Mouse (Mus musculus) spleen, adult 12 weeks (tissue): ENCODE measurements around the gene Dgcr8.
A peak's percentile ranks its signal among the peaks of the same experiment; 100 is the strongest.

Source experiments
- DNase-seq: peaks from one replicate; pipeline ENCODE4 v3.0.0; 2022; ENCODE audit warnings: low spot score

Gene Dgcr8

DNA sequence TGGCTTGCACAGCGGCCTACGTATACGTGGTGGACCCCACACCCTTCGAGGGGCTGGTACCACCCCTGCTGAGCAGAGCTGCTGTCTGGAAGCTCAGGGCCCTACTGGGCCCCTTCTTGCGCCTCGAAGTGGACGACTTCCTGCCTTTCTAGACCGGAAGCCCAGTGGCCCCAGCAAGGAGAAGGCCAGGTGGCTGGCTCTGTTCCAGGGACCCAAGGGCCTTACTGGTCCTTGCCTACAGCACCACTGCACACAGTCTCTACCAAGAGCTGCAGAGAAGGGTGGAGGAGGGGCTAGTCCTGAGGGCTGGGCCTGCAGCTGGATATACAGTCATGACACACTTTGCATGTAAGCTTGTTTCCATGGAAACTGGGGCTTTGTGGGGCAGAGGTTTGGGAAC is 69.0 kb downstream of the Dgcr8 start:
- no peak for DNase-seq

GRCm38 (mm10) chr16:18218580-18218996 is 70.5 kb downstream of the Dgcr8 start:
- DNase-seq = no peak

DNA sequence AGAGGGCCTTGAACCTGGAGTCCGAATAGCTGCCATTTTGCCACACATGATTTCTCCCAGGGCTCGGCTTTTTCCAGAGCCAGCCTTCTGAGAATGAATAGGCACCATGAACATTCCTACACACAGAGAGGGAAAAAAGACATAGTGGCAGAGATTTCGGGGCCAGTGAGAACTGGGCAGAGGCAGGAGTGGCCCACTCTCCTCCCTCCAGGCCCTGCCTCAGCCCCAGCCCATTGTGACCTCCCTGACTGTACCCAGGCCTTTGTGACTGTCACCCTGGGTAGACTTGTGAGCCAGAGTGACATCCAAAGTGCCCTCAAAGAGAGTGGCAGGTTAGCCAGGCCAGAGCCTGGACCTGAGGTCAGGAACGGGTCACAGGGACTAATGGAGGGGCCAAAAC is 71.5 kb downstream of the Dgcr8 start, which contains the start of gene Ccdc188:
Gene Ccdc188 (plus strand): TSS at position 301 of the 400 bp plus-strand sequence.
- no peak for DNase-seq

DNA sequence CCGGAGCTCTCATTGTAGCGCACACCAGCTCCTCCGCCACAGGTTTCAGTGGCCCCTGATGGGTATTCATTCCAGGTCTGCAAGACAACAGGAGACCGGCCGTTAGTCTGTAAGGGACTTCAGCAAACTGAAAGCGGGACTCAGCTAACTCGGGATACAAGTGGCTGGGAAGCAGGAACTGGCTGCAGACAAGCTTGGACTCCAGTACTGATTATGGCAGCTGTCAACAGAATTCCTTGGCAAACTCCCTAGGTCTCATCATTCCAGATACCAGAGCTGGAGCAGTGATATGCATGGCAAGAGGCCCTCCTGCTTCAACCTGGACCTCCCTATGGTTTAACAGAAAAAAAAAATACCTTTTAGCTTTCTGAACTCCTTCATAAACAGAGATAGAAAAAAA is 74.2 kb downstream of the Dgcr8 start:
- DNase-seq = no peak

DNA sequence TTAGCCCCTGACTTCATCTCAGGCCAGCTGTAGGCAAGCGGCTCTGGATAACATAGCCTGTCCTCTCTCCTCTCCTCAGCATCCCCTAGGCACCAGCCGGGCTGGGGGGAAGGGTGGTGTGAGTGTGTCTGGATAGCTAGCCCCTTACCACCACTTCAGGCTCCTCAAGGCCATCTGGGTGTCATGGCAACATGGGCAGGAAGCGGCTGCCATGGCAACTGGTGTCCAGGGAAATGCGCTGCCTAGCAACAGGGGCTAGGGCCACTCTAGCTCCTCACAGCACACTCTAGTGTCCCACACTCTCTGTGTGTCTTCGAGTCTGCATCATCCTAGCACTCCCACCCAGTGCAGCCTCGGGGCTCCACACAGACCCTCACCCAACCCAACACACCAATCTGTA is 75.4 kb downstream of the Dgcr8 start:
- DNase-seq = no peak

DNA sequence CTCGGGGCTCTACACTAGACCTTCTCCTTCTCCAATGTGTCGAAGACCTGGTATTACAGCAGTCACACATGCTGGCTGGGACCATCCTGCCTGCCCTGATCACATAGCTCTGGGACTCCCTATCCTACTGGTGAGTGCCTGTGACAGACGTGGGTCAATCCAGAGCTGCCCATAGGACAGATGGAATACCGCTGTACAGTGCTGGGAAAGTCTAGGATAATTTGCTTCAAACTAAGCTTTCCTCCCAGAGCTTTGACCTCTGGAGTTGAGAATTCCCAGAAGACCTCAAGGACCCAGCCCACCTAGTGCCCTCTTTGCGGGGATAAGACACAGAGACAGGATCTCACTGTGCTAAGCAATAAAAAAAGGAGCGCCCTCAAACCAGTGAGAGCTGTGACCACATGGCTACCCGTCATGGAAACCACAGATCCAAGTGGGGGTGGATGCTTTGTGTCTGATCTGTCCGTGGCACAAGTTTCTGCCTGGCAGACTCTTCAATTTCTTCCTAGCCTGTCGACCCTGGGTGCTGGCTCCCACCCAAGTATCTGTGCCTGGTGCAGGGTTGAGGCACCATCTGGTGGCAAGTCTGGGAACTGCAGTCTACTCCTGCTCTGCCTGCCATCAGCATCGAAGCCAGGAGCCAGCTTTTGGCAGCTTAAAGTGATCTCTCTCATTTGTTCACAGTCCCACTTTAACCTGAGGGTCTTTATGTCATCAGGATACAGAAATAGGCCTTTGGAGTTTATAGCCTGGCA is 77.5 kb downstream of the Dgcr8 start:
- peak; percentile 56 for DNase-seq

DNA sequence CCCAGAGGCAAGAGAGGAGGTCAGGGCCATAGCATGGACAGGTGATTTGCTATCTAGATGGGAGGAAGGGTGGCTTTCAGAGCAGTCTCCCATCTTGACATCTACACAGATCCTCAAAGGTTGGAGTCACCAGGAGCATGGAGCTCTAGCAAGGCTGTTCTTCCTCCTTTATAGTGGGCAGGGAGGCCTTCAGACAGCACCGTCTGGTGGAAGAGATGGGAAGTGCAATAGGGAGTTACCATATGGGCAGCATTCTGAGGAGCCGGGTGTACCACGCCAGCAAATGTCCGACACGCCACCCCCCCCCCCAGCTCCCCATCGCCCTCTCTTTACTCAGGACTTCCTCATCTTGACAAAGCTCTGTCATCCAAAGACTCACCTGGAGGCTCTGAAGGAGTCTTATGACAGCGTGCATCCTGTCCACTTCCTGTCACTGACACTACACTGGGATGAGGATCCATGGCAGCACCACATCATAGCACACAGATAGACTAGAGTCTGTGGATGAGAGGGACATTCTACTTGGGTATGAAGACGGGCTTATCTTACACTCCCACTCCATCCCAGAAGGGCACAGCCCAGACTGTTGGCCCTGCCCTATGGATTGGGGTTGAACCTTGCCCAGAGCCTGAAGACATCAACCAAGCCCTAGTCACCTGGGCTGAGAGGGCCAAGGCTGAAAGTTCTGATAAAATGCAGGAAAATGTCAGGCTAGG is 78.2 kb downstream of the Dgcr8 start:
- DNase-seq = no peak
